Mouse (Mus musculus) thymus, adult 2 months (tissue): Measurements from ENCODE around the gene Gm10197.

Source experiments
- CTCF ChIP-seq: fragments of 200-500 bp; IDR thresholded peaks from 2 replicates; pipeline ENCODE4 v1.5.1; 2012; ENCODE audit warnings: mild to moderate bottlenecking, control low read depth, low read length, moderate library complexity, borderline replicate concordance; ENCODE audit not compliant: control insufficient read depth, poor library complexity, insufficient read depth; ENCODE audit errors: extremely low read depth
- POLR2A ChIP-seq: fragments of 200-500 bp; IDR thresholded peaks from 2 replicates; pipeline ENCODE4 v1.6.1; 2012; ENCODE audit warnings: mild to moderate bottlenecking, low read length, control low read depth, moderate library complexity; ENCODE audit not compliant: control insufficient read depth, poor library complexity, insufficient read depth; ENCODE audit errors: extremely low read depth

DNA sequence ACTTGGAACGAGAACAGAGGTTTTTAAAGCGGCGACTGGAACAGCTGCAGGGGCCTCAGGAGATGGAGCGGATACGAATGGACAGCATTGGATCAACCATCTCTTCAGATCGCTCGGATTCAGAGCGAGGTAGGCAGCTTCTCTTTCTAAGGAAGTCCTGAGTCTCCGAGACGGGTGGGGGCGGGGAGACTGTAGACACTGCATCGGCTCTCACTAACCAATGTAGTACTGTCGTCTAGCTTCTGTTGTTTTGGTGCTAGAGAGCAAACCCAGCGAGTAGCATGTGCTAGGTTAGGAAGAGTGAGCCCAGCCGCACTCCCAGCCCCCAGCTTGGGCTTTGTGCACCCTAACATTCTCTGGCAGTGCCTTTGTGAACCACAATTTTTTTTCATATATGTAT is 1.3 kb downstream of the Gm10197 start:
- TF ChIP-seq CTCF: no peak
- no peak for TF ChIP-seq POLR2A
